Mouse (Mus musculus) limb, embryonic 11.5 days (tissue): ENCODE results near the gene Hacd2. TPM values are rescaled to one million over a fixed set of nuclear protein-coding genes. Genes with fewer than 3 reads are reported as not detected.

Experiments
- ATAC-seq: fragments of 200-750 bp; cut with Nextera tagmentation; 2 replicates; pipeline ENCODE4 v1.8.0; 2017; ENCODE audit warnings: low read depth; ENCODE audit not compliant: insufficient number of reproducible peaks, low FRiP score, low TSS enrichment
- DNase-seq: peaks from one replicate; pipeline ENCODE4 v3.0.0-alpha.2; 2015; ENCODE audit warnings: low spot score
- H3K27ac ChIP-seq: fragments of 300-500 bp; sonication (generic); replicated peaks from 2 replicates; pipeline ENCODE4 v1.5.1; 2014; ENCODE audit warnings: low read depth, mild to moderate bottlenecking, low read length
- H3K27me3 ChIP-seq: fragments of 300-500 bp; sonication (generic); 2 replicates; pipeline ENCODE4 v1.6.1; 2014; ENCODE audit warnings: mild to moderate bottlenecking, low read length, mixed read lengths; ENCODE audit not compliant: control insufficient read depth, insufficient read depth
- H3K36me3 ChIP-seq: fragments of 300-500 bp; sonication (generic); 2 replicates; pipeline ENCODE4 v1.6.1; 2014; ENCODE audit warnings: mild to moderate bottlenecking, low read length, moderate library complexity, mixed read lengths; ENCODE audit not compliant: control insufficient read depth, insufficient read depth
- H3K4me1 ChIP-seq: fragments of 300-500 bp; sonication (generic); 2 replicates; pipeline ENCODE4 v1.6.1; 2014; ENCODE audit warnings: low read length, mixed read lengths; ENCODE audit not compliant: control insufficient read depth, insufficient read depth
- H3K4me2 ChIP-seq: fragments of 300-500 bp; sonication (generic); 2 replicates; pipeline ENCODE4 v1.6.1; 2014; ENCODE audit warnings: low read depth, mild to moderate bottlenecking, moderate library complexity; ENCODE audit not compliant: severe bottlenecking
- H3K4me3 ChIP-seq: fragments of 300-500 bp; sonication (generic); 2 replicates; pipeline ENCODE4 v1.5.1; 2014; ENCODE audit warnings: low read depth, low read length
- H3K9ac ChIP-seq: fragments of 300-500 bp; sonication (generic); 2 replicates; pipeline ENCODE4 v1.6.1; 2014; ENCODE audit warnings: mild to moderate bottlenecking, low read length
- H3K9me3 ChIP-seq: fragments of 300-500 bp; sonication (generic); 2 replicates; pipeline ENCODE4 v1.6.1; 2016; ENCODE audit warnings: low read length; ENCODE audit not compliant: control insufficient read depth
- WGBS: fragments of 180-500 bp; shearing (Covaris S2); extraction: QIAGEN DNeasy Blood & Tissue Kit; methylation state at CpG from one replicate; pipeline ENCODE4 v1.1.7; 2014; 5-methylcytosine and 5-hydroxymethylcytosine counted together
- polyA plus RNA-seq: library from polyadenylated mRNA; unstranded; fragments of >200 nt; fragmentation: Nextera tagmentation; extraction: Ambion mirVana; gene quantifications from 2 replicates; pipeline ENCODE4 v1.2.1, GENCODE M21; 2014

Hacd2 gene
- 37.0 and 40.0 TPM in 2 replicates for polyA plus RNA-seq

DNA sequence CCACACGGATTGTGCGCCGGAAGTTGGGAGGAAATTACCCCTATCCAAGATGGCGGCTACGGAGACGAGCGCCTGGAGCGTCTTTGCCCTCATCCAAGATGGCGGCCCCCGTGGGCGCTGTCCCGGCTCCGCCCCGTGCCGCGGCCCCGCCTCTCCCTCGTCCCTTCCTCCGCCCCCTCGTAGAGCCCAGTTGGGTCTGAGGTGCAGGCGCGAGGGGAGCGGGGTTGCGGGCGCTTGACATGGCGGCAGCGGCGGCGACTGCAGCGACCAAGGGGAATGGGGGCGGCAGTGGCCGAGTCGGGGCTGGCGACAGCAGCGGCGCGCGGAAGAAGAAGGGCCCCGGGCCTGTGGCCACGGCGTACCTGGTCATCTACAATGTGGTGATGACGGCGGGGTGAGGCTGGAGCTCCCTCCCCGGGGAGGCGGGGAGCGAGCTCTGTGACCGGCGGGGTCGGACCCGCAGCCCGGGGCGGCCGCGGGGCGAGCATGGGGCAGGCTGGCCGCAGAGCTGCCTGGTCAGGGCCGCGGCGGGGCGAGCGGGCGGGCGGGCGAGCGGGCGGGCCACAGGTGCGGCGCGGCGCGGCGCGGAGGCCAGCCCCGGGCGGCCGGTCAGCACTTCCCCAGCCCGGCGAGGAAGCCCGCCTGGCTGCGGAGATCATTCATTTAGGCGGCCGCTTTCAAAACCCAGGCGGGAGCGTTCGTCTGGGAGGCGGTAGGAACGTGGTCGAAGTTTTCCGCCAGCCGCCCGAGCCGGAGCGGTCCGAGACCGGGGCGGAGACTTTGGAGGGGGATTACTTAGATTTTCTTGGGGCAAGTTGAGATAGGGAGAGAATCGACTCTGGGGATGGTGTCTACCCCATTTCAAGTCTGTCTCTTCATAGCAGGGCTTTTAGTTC is at the start of gene Hacd2:
Hacd2 (plus strand) TSS at position 187 of the 896 bp plus-strand sequence.
- H3K36me3 ChIP-seq = peaks cover 2% of the 10 kb centered on the region; the same call in 1 of the 2 replicates
- under 1% methylated on average over 82 of the region's 97 CpGs for WGBS
- peak; percentile 98 for ATAC-seq

DNA sequence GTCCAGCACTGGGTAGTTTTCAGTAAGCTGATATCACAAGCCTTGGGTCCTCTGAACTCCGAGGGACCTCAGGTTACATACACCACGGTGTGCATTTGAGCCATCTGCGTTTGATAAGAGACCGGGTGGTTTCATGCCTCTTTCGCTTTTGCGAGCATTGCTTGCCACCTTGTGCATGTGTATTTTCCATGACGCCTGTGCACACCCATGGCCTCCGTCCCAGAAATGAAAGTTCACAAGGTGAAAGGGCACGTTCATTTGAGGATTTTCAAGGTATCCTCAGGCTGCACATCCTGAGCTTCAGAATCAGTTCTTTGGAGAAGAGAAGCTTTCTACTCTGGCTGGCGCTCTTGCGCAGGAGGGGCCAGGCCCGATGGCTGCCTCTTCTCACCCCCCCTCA is 49.8 kb upstream of the Hacd2 start:
- Histone ChIP-seq H3K27me3 (no peaks in the 10 kb centered on the region), H3K9me3 (no peaks in the 10 kb centered on the region), H3K36me3 (no peaks in the 10 kb centered on the region), H3K27ac (no peak overlapping the region), H3K4me2 (no peak overlapping the region), H3K9ac (no peak overlapping the region), H3K4me3 (no peak overlapping the region), H3K4me1 (no peaks in the 10 kb centered on the region)
- ATAC-seq (no peak), DNase-seq (no peak)
- WGBS = 56% methylated on average over 12 of the region's 12 CpGs

More for the DNA sequence above, at the start of gene Hacd2:
- peak; percentile 97 for DNase-seq
- no peaks in the 10 kb centered on the region for H3K9me3 ChIP-seq
- peak within 1 kb of the TSS; percentile 84 for H3K9ac ChIP-seq
- H3K27ac ChIP-seq = peak within 1 kb of the TSS; percentile 83
- peak within 1 kb of the TSS; percentile 79 for H3K4me3 ChIP-seq
- peak within 1 kb of the TSS; percentile 54 for H3K4me2 ChIP-seq
- no peaks in the 10 kb centered on the region for H3K4me1 ChIP-seq
- H3K27me3 ChIP-seq = no peaks in the 10 kb centered on the region

DNA sequence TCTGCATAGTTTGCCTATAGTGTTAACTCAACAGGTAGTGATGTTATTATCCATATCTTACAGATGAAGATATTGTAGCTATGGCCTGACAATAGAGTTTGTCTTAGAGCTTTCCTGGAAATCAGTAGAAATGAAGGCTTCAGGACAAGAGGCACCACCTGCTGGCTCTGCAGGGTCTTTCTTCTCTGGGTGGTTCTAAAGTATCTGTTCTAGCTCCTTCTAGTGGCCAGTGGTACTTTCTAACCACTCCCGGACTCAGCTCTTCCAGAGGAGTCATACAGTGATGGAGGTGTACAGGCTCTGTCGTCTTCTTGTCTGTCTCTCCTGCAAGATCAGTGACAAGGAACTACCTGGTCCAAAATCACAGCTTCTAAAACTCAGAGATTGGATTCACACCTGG is 46.7 kb upstream of the Hacd2 start:
- no peak overlapping the region for H3K4me3 ChIP-seq
- H3K4me1 ChIP-seq = no peaks in the 10 kb centered on the region
- no peaks in the 10 kb centered on the region for H3K9me3 ChIP-seq
- DNase-seq (no peak), ATAC-seq (no peak)
- H3K36me3 ChIP-seq = no peaks in the 10 kb centered on the region
- no peak overlapping the region for H3K4me2 ChIP-seq
- no peak overlapping the region for H3K27ac ChIP-seq
- 58% methylated on average over 2 of the region's 2 CpGs for WGBS
- no peak overlapping the region for H3K9ac ChIP-seq
- no peaks in the 10 kb centered on the region for H3K27me3 ChIP-seq

DNA sequence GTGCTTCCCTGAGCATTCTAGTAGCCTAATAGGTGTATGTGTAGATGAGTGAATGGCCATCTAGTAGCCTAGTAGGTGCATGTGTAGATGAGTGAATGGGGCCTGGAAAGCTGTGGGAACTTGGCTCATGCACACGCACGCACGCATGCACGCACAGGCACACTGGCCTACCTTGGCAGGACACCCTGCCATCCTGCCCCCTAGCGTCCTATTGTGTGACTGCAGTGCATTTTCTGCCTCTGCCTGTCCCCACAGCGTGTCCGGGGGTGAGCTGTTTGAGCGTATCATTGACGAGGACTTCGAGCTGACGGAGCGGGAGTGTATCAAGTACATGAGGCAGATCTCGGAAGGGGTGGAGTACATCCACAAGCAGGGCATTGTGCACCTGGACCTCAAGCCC is 45.6 kb upstream of the Hacd2 start:
- Histone ChIP-seq H3K4me2 (no peak overlapping the region), H3K27me3 (no peaks in the 10 kb centered on the region), H3K4me3 (no peak overlapping the region), H3K27ac (no peak overlapping the region), H3K9ac (no peak overlapping the region), H3K4me1 (no peaks in the 10 kb centered on the region), H3K9me3 (no peaks in the 10 kb centered on the region), H3K36me3 (no peaks in the 10 kb centered on the region)
- ATAC-seq (no peak), DNase-seq (peak; percentile 38)
- WGBS = 82% methylated on average over 13 of the region's 13 CpGs

DNA sequence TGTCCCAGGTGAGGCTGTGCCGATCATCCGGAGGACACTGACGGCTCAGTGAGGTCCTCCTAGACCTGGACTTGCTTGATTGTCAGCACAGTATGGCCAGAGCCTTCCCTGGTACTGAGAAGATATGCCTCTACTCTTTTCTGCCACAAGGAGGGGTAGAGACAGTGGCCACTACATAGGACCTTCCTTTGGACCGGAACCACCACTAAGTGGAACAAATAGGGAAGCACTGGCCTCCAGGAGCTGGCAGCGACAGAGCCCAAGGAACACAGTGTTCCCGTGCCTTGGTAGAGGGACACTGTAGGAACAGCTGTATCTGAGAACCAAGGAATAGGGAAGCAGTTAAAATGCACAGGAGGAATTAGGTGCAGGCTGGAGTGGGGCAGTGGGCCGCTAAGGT is 44.2 kb upstream of the Hacd2 start:
- no peak for DNase-seq
- H3K4me1 ChIP-seq = no peaks in the 10 kb centered on the region
- 89% methylated on average over 7 of the region's 7 CpGs for WGBS

DNA sequence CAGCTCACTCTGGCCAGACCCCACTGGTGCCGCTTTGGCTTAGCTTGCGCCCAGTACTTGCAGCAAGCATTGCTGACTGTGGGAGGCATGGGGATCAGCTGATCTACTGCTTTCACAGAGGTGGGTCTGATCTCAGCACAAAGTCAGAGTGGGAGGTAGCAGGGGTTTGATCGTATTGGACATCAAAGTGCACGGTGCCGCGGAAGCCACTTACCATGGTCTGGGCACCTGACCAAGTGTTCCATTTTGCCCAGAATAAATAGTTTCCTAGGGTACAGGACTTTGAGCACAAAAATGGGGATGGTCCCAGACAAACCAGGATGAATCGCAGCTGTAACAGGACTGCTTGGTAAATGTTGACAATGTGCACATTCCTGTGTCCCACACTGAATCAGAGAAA is 41.2 kb upstream of the Hacd2 start:
- ATAC-seq = no peak

More for the DNA sequence above, 44.2 kb upstream of the Hacd2 start:
- Histone ChIP-seq H3K4me2 (no peak overlapping the region), H3K4me3 (no peak overlapping the region), H3K27ac (no peak overlapping the region), H3K36me3 (no peaks in the 10 kb centered on the region), H3K9me3 (no peaks in the 10 kb centered on the region), H3K27me3 (no peaks in the 10 kb centered on the region), H3K9ac (no peak overlapping the region)
- no peak for ATAC-seq

DNA sequence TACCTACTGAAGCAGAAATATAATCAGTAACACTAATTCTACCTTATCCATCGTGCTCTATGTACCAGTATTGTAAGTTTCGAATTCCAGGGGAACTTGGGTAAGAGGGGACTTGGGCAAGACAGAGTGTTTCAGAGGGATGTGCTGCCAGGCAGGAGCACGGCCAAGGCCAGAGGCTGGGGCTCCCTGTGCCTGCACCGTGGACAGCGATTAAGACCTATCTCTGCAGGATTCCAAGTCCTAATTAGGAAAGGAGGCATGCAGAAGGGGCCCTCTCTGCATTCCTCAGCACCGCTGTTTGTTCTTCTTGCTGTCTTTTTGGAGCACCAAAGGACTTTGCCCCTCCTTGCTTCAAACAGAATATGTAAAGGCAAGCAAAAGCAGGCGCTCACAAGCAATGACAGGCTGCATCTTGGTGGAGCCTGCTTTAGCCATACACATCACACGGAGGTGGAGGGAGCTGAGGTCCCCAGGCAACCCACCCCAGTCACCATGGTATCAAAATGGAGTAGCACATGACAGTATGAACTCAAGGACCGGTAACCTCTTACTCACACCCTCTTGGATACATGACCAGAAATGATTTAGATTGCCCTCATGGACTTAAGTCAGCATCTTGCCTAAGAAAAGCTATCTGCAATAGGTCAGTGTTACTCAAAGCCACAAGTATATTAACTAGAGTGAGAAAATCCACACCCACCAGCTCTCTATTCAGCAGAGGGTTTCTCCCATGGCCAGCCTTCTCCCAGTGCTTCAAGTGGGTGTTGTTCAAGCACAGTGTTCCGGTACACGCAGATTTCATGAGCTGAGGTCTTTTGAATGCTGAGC is 37.8 kb upstream of the Hacd2 start:
- no peaks in the 10 kb centered on the region for H3K9me3 ChIP-seq
- H3K4me1 ChIP-seq = no peaks in the 10 kb centered on the region
- H3K4me3 ChIP-seq = no peak overlapping the region
- H3K27ac ChIP-seq = no peak overlapping the region
- no peak overlapping the region for H3K9ac ChIP-seq
- no peak for ATAC-seq
- H3K4me2 ChIP-seq = no peak overlapping the region
- WGBS = 63% methylated on average over 11 of the region's 11 CpGs
- no peaks in the 10 kb centered on the region for H3K36me3 ChIP-seq
- no peak for DNase-seq
- H3K27me3 ChIP-seq = no peaks in the 10 kb centered on the region

More for the DNA sequence above, 41.2 kb upstream of the Hacd2 start:
- no peak overlapping the region for H3K9ac ChIP-seq
- DNase-seq = no peak
- H3K4me2 ChIP-seq = no peak overlapping the region
- no peaks in the 10 kb centered on the region for H3K4me1 ChIP-seq
- H3K36me3 ChIP-seq = no peaks in the 10 kb centered on the region
- H3K27me3 ChIP-seq = no peaks in the 10 kb centered on the region
- WGBS = 91% methylated on average over 7 of the region's 7 CpGs
- no peak overlapping the region for H3K4me3 ChIP-seq
- H3K9me3 ChIP-seq = no peaks in the 10 kb centered on the region
- H3K27ac ChIP-seq = no peak overlapping the region

DNA sequence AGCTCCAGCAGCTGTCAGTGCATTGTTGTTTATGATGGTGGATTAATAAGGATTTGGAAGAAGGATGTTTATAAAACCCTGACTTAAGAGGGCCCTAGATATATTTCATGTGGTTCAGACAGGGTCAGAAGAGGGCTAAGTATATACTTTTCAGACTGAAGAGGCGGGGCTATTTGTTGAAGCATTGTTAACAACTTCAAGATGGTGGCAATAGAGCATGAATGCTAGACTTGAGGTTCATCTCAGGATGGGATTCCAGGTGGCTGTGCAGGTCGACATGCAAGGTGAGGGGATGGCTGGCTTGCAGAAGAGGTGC is 37.2 kb upstream of the Hacd2 start:
- no peak for ATAC-seq
- H3K27ac ChIP-seq = no peak overlapping the region

More for the DNA sequence above, 37.2 kb upstream of the Hacd2 start:
- DNase-seq = no peak
- no peaks in the 10 kb centered on the region for H3K36me3 ChIP-seq
- H3K9me3 ChIP-seq = no peaks in the 10 kb centered on the region
- H3K4me2 ChIP-seq = no peak overlapping the region
- no peaks in the 10 kb centered on the region for H3K4me1 ChIP-seq
- 84% methylated on average over 2 of the region's 2 CpGs for WGBS
- no peaks in the 10 kb centered on the region for H3K27me3 ChIP-seq
- no peak overlapping the region for H3K9ac ChIP-seq
- no peak overlapping the region for H3K4me3 ChIP-seq
